In the genomic region with DNA sequence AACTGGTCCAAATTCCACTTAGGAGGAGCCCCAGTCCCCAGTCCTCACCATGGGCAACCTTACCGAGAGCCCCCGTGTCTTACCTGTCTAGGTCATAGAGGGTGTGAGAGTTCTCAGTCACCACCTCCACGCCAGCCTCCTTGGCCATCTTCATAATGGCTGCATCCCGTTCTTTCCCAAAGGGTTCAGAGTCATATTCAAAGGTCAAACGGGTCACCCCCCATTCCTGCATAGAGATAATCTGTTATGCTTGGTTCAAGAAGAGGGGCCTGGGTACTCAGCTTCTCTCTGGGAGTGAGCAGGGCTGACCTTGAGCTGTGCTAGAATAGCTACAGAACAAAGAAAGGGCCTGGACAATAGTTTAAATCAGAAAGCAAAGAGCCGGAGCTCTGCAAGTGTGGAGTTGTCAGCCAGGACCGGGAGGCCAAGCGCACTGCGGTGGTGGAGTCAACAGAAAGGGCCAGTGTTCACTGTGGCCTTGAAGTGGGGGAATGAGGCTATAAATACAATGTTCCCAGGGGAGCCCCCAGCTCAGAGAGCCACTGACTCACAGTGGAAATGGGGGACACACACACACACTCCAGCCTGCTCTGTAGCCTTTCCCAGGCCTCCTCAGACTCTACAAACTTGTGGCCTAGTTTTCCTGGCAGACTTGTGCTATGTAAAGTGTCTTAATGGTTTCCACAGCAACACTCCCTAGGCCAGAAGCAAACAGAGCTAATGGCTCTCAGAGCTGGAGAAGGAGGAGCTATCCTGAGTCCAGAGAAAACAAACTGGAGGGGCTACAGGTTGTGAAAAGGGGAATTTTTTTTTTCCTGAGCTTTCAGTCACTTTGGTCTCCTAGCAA, we compare ENCODE assay signal across 8 mouse cellular contexts. TPM values are rescaled to one million over a fixed set of nuclear protein-coding genes. Genes with fewer than 3 reads are reported as not detected.
DNase-seq lines count a peak whose midpoint lies in the region; ATAC-seq and TF ChIP-seq lines count a peak whose summit lies in the region.

No protein-coding gene starts in this region.

- no peaks in the 10 kb centered on the region for H3K27me3 ChIP-seq in hindbrain, postnatal 0 days (ENCODE audit: insufficient read depth, low read length)
- no peaks in the 10 kb centered on the region for H3K27me3 ChIP-seq in lung, embryonic 16.5 days (ENCODE audit: control insufficient read depth, insufficient read depth, low read depth, low read length)
- H3K27me3 ChIP-seq in stomach, embryonic 16.5 days (ENCODE audit: control insufficient read depth, insufficient read depth, low read length) = no peaks in the 10 kb centered on the region

- ATAC-seq in hindbrain, postnatal 0 days = peak; percentile 82
- ATAC-seq in lung, embryonic 16.5 days (ENCODE audit: low read depth) = peak; percentile 67
- ATAC-seq in stomach, embryonic 16.5 days (ENCODE audit: insufficient read depth, low FRiP score) = peak; percentile 74

- peak overlapping the region; percentile 90 for H3K27ac ChIP-seq in brown adipose tissue, adult 24 weeks (replicated peaks; ENCODE audit: low read depth, low read length)
- H3K27ac ChIP-seq in hindbrain, postnatal 0 days = peak overlapping the region; percentile 85
- H3K27ac ChIP-seq in lung, embryonic 16.5 days (ENCODE audit: low read length) = peak overlapping the region; percentile 86
- H3K27ac ChIP-seq in stomach, embryonic 16.5 days (ENCODE audit: low read length) = peak overlapping the region; percentile 89

- peak overlapping the region; percentile 13; the same call in 1 of the 2 replicates for H3K4me3 ChIP-seq in brown adipose tissue, adult 24 weeks (ENCODE audit: insufficient read depth, low read depth, low read length)
- H3K4me3 ChIP-seq in hindbrain, postnatal 0 days (ENCODE audit: low read length) = no peak overlapping the region
- H3K4me3 ChIP-seq in lung, embryonic 16.5 days (ENCODE audit: low read length) = no peak overlapping the region
- no peak overlapping the region for H3K4me3 ChIP-seq in stomach, embryonic 16.5 days (replicated peaks; ENCODE audit: low read length)

- 35% methylated on average over 9 of the region's 9 CpGs for WGBS in hindbrain, postnatal 0 days
- WGBS in lung, embryonic 16.5 days = 59% methylated on average over 9 of the region's 9 CpGs
- 62% methylated on average over 9 of the region's 9 CpGs for WGBS in stomach, embryonic 16.5 days

- DNase-seq in layer of hippocampus, adult 9-11 months = peak; percentile 76
- DNase-seq in layer of hippocampus, adult 11-12 months (ENCODE audit: low spot score) = no peak
- DNase-seq in gastrocnemius, postnatal 25 days = peak; percentile 74
- DNase-seq in hindbrain, postnatal 0 days (ENCODE audit: low spot score) = peak; percentile 81
- DNase-seq in thymus, postnatal 4 days = no peak

- H3K36me3 ChIP-seq in hindbrain, postnatal 0 days (ENCODE audit: insufficient read depth, low read length) = peaks cover 31% of the 10 kb centered on the region; the same call in 1 of the 2 replicates
- H3K36me3 ChIP-seq in lung, embryonic 16.5 days (ENCODE audit: control insufficient read depth, insufficient read depth, low read length) = peaks cover 23% of the 10 kb centered on the region
- 0 out of 2 replicates have a peak, but pooled peaks cover 8% of the 10 kb centered on the region for H3K36me3 ChIP-seq in stomach, embryonic 16.5 days (ENCODE audit: control insufficient read depth, insufficient read depth, low read length)

- H3K9ac ChIP-seq in hindbrain, postnatal 0 days (replicated peaks; ENCODE audit: low read length) = peak overlapping the region; percentile 13; the same call in 1 of the 2 replicates
- H3K9ac ChIP-seq in lung, embryonic 16.5 days (ENCODE audit: low read length) = peak overlapping the region; percentile 39; the same call in 1 of the 2 replicates
- H3K9ac ChIP-seq in stomach, embryonic 16.5 days (ENCODE audit: low read length) = 0 out of 2 replicates have a peak overlapping the region, but pooled peaks have one; percentile 44

- no peak overlapping the region; the same call in 1 of the 2 replicates for H3K4me2 ChIP-seq in hindbrain, postnatal 0 days (ENCODE audit: low read depth, low read length)
- H3K4me2 ChIP-seq in lung, embryonic 16.5 days (ENCODE audit: low read depth, low read length) = peak overlapping the region; percentile 25
- no peak overlapping the region for H3K4me2 ChIP-seq in stomach, embryonic 16.5 days (ENCODE audit: low read depth, low read length)

- H3K9me3 ChIP-seq in hindbrain, postnatal 0 days (ENCODE audit: low read length) = no peaks in the 10 kb centered on the region
- H3K9me3 ChIP-seq in lung, embryonic 16.5 days (ENCODE audit: control insufficient read depth, low read length) = no peaks in the 10 kb centered on the region
- no peaks in the 10 kb centered on the region for H3K9me3 ChIP-seq in stomach, embryonic 16.5 days (replicated peaks; ENCODE audit: control insufficient read depth, low read length)

- peaks cover 64% of the 10 kb centered on the region for H3K4me1 ChIP-seq in brown adipose tissue, adult 24 weeks (ENCODE audit: control insufficient read depth, insufficient read depth, insufficient read length, low read length)
- H3K4me1 ChIP-seq in hindbrain, postnatal 0 days (ENCODE audit: insufficient read depth, low read length) = peaks cover 42% of the 10 kb centered on the region
- peaks cover 61% of the 10 kb centered on the region for H3K4me1 ChIP-seq in lung, embryonic 16.5 days (replicated peaks; ENCODE audit: control insufficient read depth, insufficient read depth, low read length)
- H3K4me1 ChIP-seq in stomach, embryonic 16.5 days (ENCODE audit: control insufficient read depth, insufficient read depth, low read length) = peaks cover 52% of the 10 kb centered on the region

- no peak for TF ChIP-seq CTCF in hindbrain, postnatal 0 days (IDR thresholded peaks at IDR 0.05; ENCODE audit: low read depth)

RNA-seq across cellular contexts. Expression of a gene that starts 9.2 kb away (rescaled TPM):
- polyA plus RNA-seq in brown adipose tissue, adult 24 weeks (2012; ENCODE audit: insufficient read depth, insufficient read length, missing spikeins) = 11.7 and 14.6 TPM in 2 replicates
- total RNA-seq in gastrocnemius, postnatal 25 days (2021) = 10 to 100 TPM; 11.9 to 19.8 TPM
- 43.8 and 45.5 TPM in 2 replicates for total RNA-seq in hindbrain, postnatal 0 days (2014; rRNA removed)
- 50.6 and 52.0 TPM in 2 replicates for polyA plus RNA-seq in hindbrain, postnatal 0 days (2015; fragmentation: Nextera tagmentation; extraction: Ambion mirVana)
- 28.8 and 29.8 TPM in 2 replicates for polyA plus RNA-seq in lung, embryonic 16.5 days (2015; fragmentation: Nextera tagmentation; extraction: Ambion mirVana)
- polyA plus RNA-seq in stomach, embryonic 16.5 days (2015; fragmentation: Nextera tagmentation; extraction: Ambion mirVana) = 23.4 and 26.5 TPM in 2 replicates

RNA-seq across cellular contexts. Expression of a gene that starts 23.6 kb away (rescaled TPM):
- 9.4 and 9.6 TPM in 2 replicates for polyA plus RNA-seq in brown adipose tissue, adult 24 weeks (2012; ENCODE audit: insufficient read depth, insufficient read length, missing spikeins)
- 1 to 10 TPM; 7.9 to 9.2 TPM for total RNA-seq in gastrocnemius, postnatal 25 days (2021)
- 361 and 373 TPM in 2 replicates for total RNA-seq in hindbrain, postnatal 0 days (2014; rRNA removed)
- 177 and 182 TPM in 2 replicates for polyA plus RNA-seq in hindbrain, postnatal 0 days (2015; fragmentation: Nextera tagmentation; extraction: Ambion mirVana)
- 8.9 and 11.0 TPM in 2 replicates for polyA plus RNA-seq in lung, embryonic 16.5 days (2015; fragmentation: Nextera tagmentation; extraction: Ambion mirVana)
- polyA plus RNA-seq in stomach, embryonic 16.5 days (2015; fragmentation: Nextera tagmentation; extraction: Ambion mirVana) = 12.5 and 14.9 TPM in 2 replicates

RNA-seq across cellular contexts. Expression of a gene that starts 35.7 kb away (rescaled TPM):
- 2.9 and 5.5 TPM in 2 replicates for polyA plus RNA-seq in brown adipose tissue, adult 24 weeks (2012; ENCODE audit: insufficient read depth, insufficient read length, missing spikeins)
- total RNA-seq in gastrocnemius, postnatal 25 days (2021) = 1 to 10 TPM; 5.1 to 5.6 TPM
- total RNA-seq in hindbrain, postnatal 0 days (2014; rRNA removed) = 11.0 and 12.7 TPM in 2 replicates
- 12.7 and 16.4 TPM in 2 replicates for polyA plus RNA-seq in hindbrain, postnatal 0 days (2015; fragmentation: Nextera tagmentation; extraction: Ambion mirVana)
- polyA plus RNA-seq in lung, embryonic 16.5 days (2015; fragmentation: Nextera tagmentation; extraction: Ambion mirVana) = 18.7 and 19.6 TPM in 2 replicates
- polyA plus RNA-seq in stomach, embryonic 16.5 days (2015; fragmentation: Nextera tagmentation; extraction: Ambion mirVana) = 34.5 and 40.4 TPM in 2 replicates

RNA-seq across cellular contexts. Expression of a gene that starts 42.3 kb away (rescaled TPM):
- 3.3 and 4.1 TPM in 2 replicates for polyA plus RNA-seq in brown adipose tissue, adult 24 weeks (2012; ENCODE audit: insufficient read depth, insufficient read length, missing spikeins)
- 1 to 10 TPM in 1 of 2 experiments, under 1 TPM in 1; 0.87 to 1.0 TPM for total RNA-seq in gastrocnemius, postnatal 25 days (2021)
- 1.6 and 1.8 TPM in 2 replicates for total RNA-seq in hindbrain, postnatal 0 days (2014; rRNA removed)
- 4.0 and 4.9 TPM in 2 replicates for polyA plus RNA-seq in hindbrain, postnatal 0 days (2015; fragmentation: Nextera tagmentation; extraction: Ambion mirVana)
- 2.5 and 4.9 TPM in 2 replicates for polyA plus RNA-seq in lung, embryonic 16.5 days (2015; fragmentation: Nextera tagmentation; extraction: Ambion mirVana)
- polyA plus RNA-seq in stomach, embryonic 16.5 days (2015; fragmentation: Nextera tagmentation; extraction: Ambion mirVana) = 3.5 and 5.4 TPM in 2 replicates

RNA-seq across cellular contexts. Expression of a gene that starts 50.0 kb away (rescaled TPM):
- 1.9 TPM in 1 of 2 replicates, not detected in the other for polyA plus RNA-seq in brown adipose tissue, adult 24 weeks (2012; ENCODE audit: insufficient read depth, insufficient read length, missing spikeins)
- under 1 TPM; 0.54 to 0.88 TPM for total RNA-seq in gastrocnemius, postnatal 25 days (2021)
- total RNA-seq in hindbrain, postnatal 0 days (2014; rRNA removed) = 0.11 and 0.16 TPM in 2 replicates
- polyA plus RNA-seq in hindbrain, postnatal 0 days (2015; fragmentation: Nextera tagmentation; extraction: Ambion mirVana) = 1.8 and 2.1 TPM in 2 replicates
- polyA plus RNA-seq in lung, embryonic 16.5 days (2015; fragmentation: Nextera tagmentation; extraction: Ambion mirVana) = 20.4 and 20.9 TPM in 2 replicates
- 12.6 and 15.5 TPM in 2 replicates for polyA plus RNA-seq in stomach, embryonic 16.5 days (2015; fragmentation: Nextera tagmentation; extraction: Ambion mirVana)

Comparison
In these comparisons a context has a peak if more than half of its experiments do, and no peak if none do; other contexts are left out.
1. DNase-seq: peak in layer of hippocampus, adult 9-11 months (single experiment), gastrocnemius, postnatal 25 days (single experiment) and hindbrain, postnatal 0 days (single experiment); none in layer of hippocampus, adult 11-12 months (single experiment) and thymus, postnatal 4 days (single experiment).
2. RNA of a gene that starts 23.6 kb away (polyA plus RNA-seq): 177 to 182 TPM in hindbrain, postnatal 0 days; 12.5 to 14.9 TPM in stomach, embryonic 16.5 days, 8.9 to 11.0 TPM in lung, embryonic 16.5 days and 9.4 to 9.6 TPM in brown adipose tissue, adult 24 weeks; every median in the first group is over 10 times any median in the second.
3. Peak in every context shown above with its lines, with median percentiles within 50 percentile points of each other: H3K27ac ChIP-seq, ATAC-seq and H3K9ac ChIP-seq.